Mouse (Mus musculus) embryonic fibroblast, embryonic 13.5 days (primary cell): ENCODE data around the gene Pcgf2.

Source experiments
- CTCF ChIP-seq: IDR thresholded peaks from 2 replicates; pipeline ENCODE4 v1.5.1; 2011; ENCODE audit warnings: mild to moderate bottlenecking, control low read depth, low read length, moderate library complexity, borderline replicate concordance; ENCODE audit not compliant: insufficient read depth
- POLR2A ChIP-seq: IDR thresholded peaks from 2 replicates; pipeline ENCODE4 v1.6.1; 2011; ENCODE audit warnings: low read depth, mild to moderate bottlenecking, control low read depth, low read length, moderate library complexity

DNA sequence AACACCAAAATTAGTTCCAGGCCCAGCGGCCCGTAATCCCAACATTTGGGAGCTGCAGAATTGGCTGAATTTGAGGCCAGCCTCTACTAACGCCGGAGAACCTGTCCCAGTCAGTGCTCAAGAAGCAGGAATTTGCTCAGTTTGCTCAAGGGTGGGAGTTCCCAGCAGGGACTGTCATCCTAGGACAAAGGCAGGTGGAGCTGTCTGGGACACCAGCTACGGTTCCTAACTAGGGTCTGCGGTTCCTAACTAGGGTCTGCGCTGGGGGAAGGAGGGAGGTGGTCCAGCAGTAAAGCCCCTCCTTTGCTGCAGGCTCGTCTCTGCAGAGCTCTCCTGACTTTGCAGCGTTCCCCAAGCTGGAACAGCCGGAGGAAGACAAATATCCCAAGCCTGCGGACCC lies 27.1 kb downstream of the Pcgf2 start:
- TF ChIP-seq CTCF (no peak), POLR2A (no peak)
